8 mouse cellular contexts compared by ENCODE assay signal in the genomic region with DNA sequence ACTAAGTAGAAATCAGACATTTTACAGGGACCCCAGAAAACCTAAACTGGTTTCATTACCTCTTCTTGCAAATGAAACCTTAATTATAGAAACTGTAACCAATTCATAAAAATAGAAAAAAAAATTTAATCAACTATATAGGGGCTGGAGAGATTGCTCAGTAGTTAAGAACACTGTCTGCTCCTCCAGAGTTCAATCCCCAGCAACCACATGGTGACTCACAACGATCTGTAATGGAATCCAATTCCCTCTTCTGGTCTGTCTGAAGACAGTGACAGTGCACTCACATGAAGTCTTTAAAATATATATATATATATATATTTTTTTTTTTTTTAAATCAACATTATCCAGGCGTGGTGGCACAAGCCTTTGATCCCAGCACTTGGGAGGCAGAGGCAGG. TPM values are rescaled to one million over a fixed set of nuclear protein-coding genes. Genes with fewer than 3 reads are reported as not detected.
A peak's percentile ranks its signal among the peaks of the same experiment; 100 is the strongest.
DNase-seq lines count a peak whose midpoint lies in the region; ATAC-seq and TF ChIP-seq lines count a peak whose summit lies in the region.

No protein-coding gene starts in this region.

- H3K4me3 ChIP-seq in heart, embryonic 10.5 days = peak overlapping the region; percentile 71
- H3K4me3 ChIP-seq in CH12.LX (replicated peaks in 1 of 3; ENCODE audit: low read depth in 2 of 3, low read length in 2 of 3, poor library complexity in 1 of 3) = peak overlapping the region; percentile 62 to 85 (median 71)
- peak overlapping the region; percentile 64 for H3K4me3 ChIP-seq in forebrain, embryonic 13.5 days
- H3K4me3 ChIP-seq in liver, embryonic 15.5 days (replicated peaks) = peak overlapping the region; percentile 89

- dilution Hi-C loops in CH12.LX (cut with MboI; ENCODE audit: extremely low pct_ligation_motif_present, extremely low pct_unique_long_range_greater_than_20kb, low sequenced_read_pairs) = no loop called here

- H3K4me1 ChIP-seq in heart, embryonic 10.5 days = peaks cover 11% of the 10 kb centered on the region; the same call in 1 of the 2 replicates
- peaks cover 0 to 14% of the 10 kb centered on the region in 2 experiments; a peak in 2 of 4 replicates for H3K4me1 ChIP-seq in CH12.LX (ENCODE audit: control insufficient read depth in 1 of 2, insufficient read depth in 2 of 2)
- peaks cover 12% of the 10 kb centered on the region for H3K4me1 ChIP-seq in forebrain, embryonic 13.5 days
- H3K4me1 ChIP-seq in liver, embryonic 15.5 days (replicated peaks) = peaks cover 32% of the 10 kb centered on the region

- intact Hi-C loops in heart, postnatal 25 days (cut with DNase I) = no loop called here

- H3K9me3 ChIP-seq in heart, embryonic 10.5 days = no peaks in the 10 kb centered on the region
- no peaks in the 10 kb centered on the region for H3K9me3 ChIP-seq in CH12.LX (replicated peaks; ENCODE audit: low read length)
- no peaks in the 10 kb centered on the region for H3K9me3 ChIP-seq in forebrain, embryonic 13.5 days (replicated peaks)
- no peaks in the 10 kb centered on the region for H3K9me3 ChIP-seq in liver, embryonic 15.5 days (replicated peaks)

- peaks cover 12% of the 10 kb centered on the region for H3K79me2 ChIP-seq in CH12.LX (replicated peaks; ENCODE audit: control insufficient read depth, extremely low read depth, insufficient read depth, poor library complexity, severe bottlenecking)

- no peak for TF ChIP-seq POLR2A in CH12.LX (IDR thresholded peaks at IDR 0.05; ENCODE audit: low read depth, low read length)

- TF ChIP-seq EP300 in CH12.LX (IDR thresholded peaks at IDR 0.05; ENCODE audit: low read length) = no peak

- TF ChIP-seq CTCF in CH12.LX (conservative IDR thresholded peaks at IDR 0.05 in 1 of 2, IDR thresholded peaks at IDR 0.05 in 1 of 2; ENCODE audit: low read depth in 2 of 2, low read length in 2 of 2) = no peak

- in situ Hi-C loops in CH12.LX (cut with MboI; ENCODE audit: low pct_ligation_motif_present, low pct_unique_long_range_greater_than_20kb, low sequenced_read_pairs) = no loop called here

- H3K27ac ChIP-seq in heart, embryonic 10.5 days = peak overlapping the region; percentile 98
- no peak overlapping the region for H3K27ac ChIP-seq in CH12.LX (ENCODE audit: insufficient read depth, low read depth)
- peak overlapping the region; percentile 92 for H3K27ac ChIP-seq in forebrain, embryonic 13.5 days
- H3K27ac ChIP-seq in liver, embryonic 15.5 days (replicated peaks) = peak overlapping the region; percentile 97

- H3K9ac ChIP-seq in CH12.LX (ENCODE audit: insufficient read depth, low read depth) = peak overlapping the region; percentile 88
- H3K9ac ChIP-seq in forebrain, embryonic 13.5 days = peak overlapping the region; percentile 72
- H3K9ac ChIP-seq in liver, embryonic 15.5 days = peak overlapping the region; percentile 83

- ATAC-seq in forebrain, embryonic 13.5 days = no peak
- no peak for ATAC-seq in liver, embryonic 15.5 days (ENCODE audit: insufficient read depth)

- 0 out of 2 replicates have a peak overlapping the region, but pooled peaks have one; percentile 3 for H3K4me2 ChIP-seq in CH12.LX (ENCODE audit: insufficient read depth, low read depth, poor library complexity, severe bottlenecking)
- H3K4me2 ChIP-seq in forebrain, embryonic 13.5 days = peak overlapping the region; percentile 54
- H3K4me2 ChIP-seq in liver, embryonic 15.5 days = peak overlapping the region; percentile 94

- 80% methylated on average over 2 of the region's 2 CpGs for WGBS in heart, embryonic 10.5 days
- 92% methylated on average over 2 of the region's 2 CpGs for WGBS in forebrain, embryonic 13.5 days
- 61% methylated on average over 2 of the region's 2 CpGs for WGBS in liver, embryonic 15.5 days (ENCODE audit: insufficient replicate concordance)

- H3K27me3 ChIP-seq in heart, embryonic 10.5 days (ENCODE audit: insufficient read depth, poor library complexity, severe bottlenecking) = no peaks in the 10 kb centered on the region
- no peaks in the 10 kb centered on the region for H3K27me3 ChIP-seq in CH12.LX (replicated peaks)
- H3K27me3 ChIP-seq in forebrain, embryonic 13.5 days = no peaks in the 10 kb centered on the region
- H3K27me3 ChIP-seq in liver, embryonic 15.5 days = no peaks in the 10 kb centered on the region

- peaks cover 24% of the 10 kb centered on the region for H3K36me3 ChIP-seq in heart, embryonic 10.5 days
- H3K36me3 ChIP-seq in CH12.LX (replicated peaks in 1 of 2; ENCODE audit: control insufficient read depth in 1 of 2, insufficient read depth in 1 of 2, low read length in 1 of 2) = peaks cover 23 to 28% of the 10 kb centered on the region in 2 experiments
- peaks cover 22% of the 10 kb centered on the region for H3K36me3 ChIP-seq in forebrain, embryonic 13.5 days (ENCODE audit: poor library complexity, severe bottlenecking)
- H3K36me3 ChIP-seq in liver, embryonic 15.5 days (replicated peaks) = peaks cover 22% of the 10 kb centered on the region

- no peak for TF ChIP-seq RAD21 in CH12.LX (IDR thresholded peaks at IDR 0.05; ENCODE audit: low read depth, low read length)

- no peak for DNase-seq in heart, embryonic 10.5 days (ENCODE audit: low spot score)
- no peak for DNase-seq in heart, postnatal 25 days (ENCODE audit: low spot score)
- peak; percentile 37 for DNase-seq in CH12.LX (ENCODE audit: extremely low read depth)
- no peak for DNase-seq in adrenal gland, adult 2 months
- DNase-seq in layer of hippocampus, adult 9-11 months = no peak
- DNase-seq in testis, postnatal 10 days (ENCODE audit: low spot score) = no peak

TF ChIP-seq in CH12.LX, 34 proteins besides CTCF, POLR2A, EP300 and RAD21 (continues in another document):
- TF ChIP-seq MXI1 (IDR thresholded peaks at IDR 0.05; ENCODE audit: low read depth, low read length) = no peak
- no peak for TF ChIP-seq MAZ (IDR thresholded peaks at IDR 0.05; ENCODE audit: low read depth, low read length)
- no peak for TF ChIP-seq USF2 (conservative IDR thresholded peaks at IDR 0.05; ENCODE audit: low read depth, low read length)
- no peak for TF ChIP-seq POLR2AphosphoS2 (IDR thresholded peaks at IDR 0.05; ENCODE audit: low read depth, low read length)
- TF ChIP-seq ZNF384 (IDR thresholded peaks at IDR 0.05; ENCODE audit: low read depth, low read length) = no peak
- no peak for TF ChIP-seq USF1 (IDR thresholded peaks at IDR 0.05; ENCODE audit: low read depth, low read length)
- no peak for TF ChIP-seq ZMIZ1 (IDR thresholded peaks at IDR 0.05; ENCODE audit: low read depth, low read length)

RNA-seq across cellular contexts. Expression of gene Ccdc9, which starts 0.4 kb away (rescaled TPM):
- polyA plus RNA-seq in heart, embryonic 10.5 days (2016; fragmentation: Nextera tagmentation; extraction: Ambion mirVana) = 19.6 and 31.0 TPM in 2 replicates
- total RNA-seq in heart, postnatal 25 days (2021) = 10 to 100 TPM; 30.7 to 35.3 TPM
- total RNA-seq in CH12.LX (2012; rRNA removed) (47.6 and 53.3 TPM in 2 replicates), CH12.LX (2014; rRNA removed) (32.0 and 37.5 TPM in 2 replicates)
- polyA plus RNA-seq in CH12.LX (2012; ENCODE audit: insufficient read length, low read depth) = 81.0 and 94.2 TPM in 2 replicates
- polyA plus RNA-seq in forebrain, embryonic 13.5 days (2015; fragmentation: Nextera tagmentation; extraction: Ambion mirVana) = 25.2 and 32.2 TPM in 2 replicates
- polyA plus RNA-seq in liver, embryonic 15.5 days (2015; fragmentation: Nextera tagmentation; extraction: Ambion mirVana) = 10.3 and 12.3 TPM in 2 replicates
- 10 to 100 TPM; 53.9 to 61.2 TPM for total RNA-seq in adrenal gland, adult 2 months (2021)
- polyA plus RNA-seq in adrenal gland, adult 2 months (2012; rRNA removed) = 17.4 and 19.8 TPM in 2 replicates

RNA-seq across cellular contexts. Expression of gene Inafm1, which starts 13.6 kb away (rescaled TPM):
- 6.2 and 10.0 TPM in 2 replicates for polyA plus RNA-seq in heart, embryonic 10.5 days (2016; fragmentation: Nextera tagmentation; extraction: Ambion mirVana)
- total RNA-seq in heart, postnatal 25 days (2021) = 10 to 100 TPM; 13.7 to 15.0 TPM
- total RNA-seq in CH12.LX (2012; rRNA removed) (5.6 and 7.4 TPM in 2 replicates), CH12.LX (2014; rRNA removed) (1.1 and 1.5 TPM in 2 replicates)
- polyA plus RNA-seq in CH12.LX (2012; ENCODE audit: insufficient read length, low read depth) = 9.3 and 9.5 TPM in 2 replicates
- 14.0 and 15.5 TPM in 2 replicates for polyA plus RNA-seq in forebrain, embryonic 13.5 days (2015; fragmentation: Nextera tagmentation; extraction: Ambion mirVana)
- 4.4 and 5.4 TPM in 2 replicates for polyA plus RNA-seq in liver, embryonic 15.5 days (2015; fragmentation: Nextera tagmentation; extraction: Ambion mirVana)
- total RNA-seq in adrenal gland, adult 2 months (2021) = 10 to 100 TPM; 13.3 to 22.9 TPM
- 160 and 217 TPM in 2 replicates for polyA plus RNA-seq in adrenal gland, adult 2 months (2012; rRNA removed)

RNA-seq across cellular contexts. Expression of gene Bbc3, which starts 21.2 kb away (rescaled TPM):
- 8.3 and 9.5 TPM in 2 replicates for polyA plus RNA-seq in heart, embryonic 10.5 days (2016; fragmentation: Nextera tagmentation; extraction: Ambion mirVana)
- total RNA-seq in heart, postnatal 25 days (2021) = 1 to 10 TPM; 3.7 to 4.7 TPM
- total RNA-seq in CH12.LX (2012; rRNA removed) = 33.2 and 61.7 TPM in 2 replicates
- 23.2 and 25.4 TPM in 2 replicates for total RNA-seq in CH12.LX (2014; rRNA removed)
- polyA plus RNA-seq in CH12.LX (2012; ENCODE audit: insufficient read length, low read depth) = 22.2 and 23.3 TPM in 2 replicates
- polyA plus RNA-seq in forebrain, embryonic 13.5 days (2015; fragmentation: Nextera tagmentation; extraction: Ambion mirVana) = 10.0 and 12.2 TPM in 2 replicates
- 4.1 and 5.9 TPM in 2 replicates for polyA plus RNA-seq in liver, embryonic 15.5 days (2015; fragmentation: Nextera tagmentation; extraction: Ambion mirVana)
- total RNA-seq in adrenal gland, adult 2 months (2021) = 1 to 10 TPM; 3.3 to 9.1 TPM
- polyA plus RNA-seq in adrenal gland, adult 2 months (2012; rRNA removed) = 62.4 and 114 TPM in 2 replicates

RNA-seq across cellular contexts. Expression of gene C5ar1, which starts 27.7 kb away (rescaled TPM):
- 0.31 and 1.0 TPM in 2 replicates for polyA plus RNA-seq in heart, embryonic 10.5 days (2016; fragmentation: Nextera tagmentation; extraction: Ambion mirVana)
- total RNA-seq in heart, postnatal 25 days (2021) = 1 to 10 TPM; 5.1 to 6.5 TPM
- total RNA-seq in CH12.LX (2012; rRNA removed) = not detected in 2 replicates
- not detected in 2 replicates for total RNA-seq in CH12.LX (2014; rRNA removed)
- not detected in 2 replicates for polyA plus RNA-seq in CH12.LX (2012; ENCODE audit: insufficient read length, low read depth)
- polyA plus RNA-seq in forebrain, embryonic 13.5 days (2015; fragmentation: Nextera tagmentation; extraction: Ambion mirVana) = 0.57 and 1.2 TPM in 2 replicates
- polyA plus RNA-seq in liver, embryonic 15.5 days (2015; fragmentation: Nextera tagmentation; extraction: Ambion mirVana) = 3.5 and 3.6 TPM in 2 replicates
- 10 to 100 TPM in 1 of 2 experiments, 1 to 10 TPM in 1; 5.7 to 10.4 TPM for total RNA-seq in adrenal gland, adult 2 months (2021)
- 7.1 and 9.0 TPM in 2 replicates for polyA plus RNA-seq in adrenal gland, adult 2 months (2012; rRNA removed)

RNA-seq across cellular contexts. Expression of gene C5ar2, which starts 43.1 kb away (rescaled TPM):
- polyA plus RNA-seq in heart, embryonic 10.5 days (2016; fragmentation: Nextera tagmentation; extraction: Ambion mirVana) = 0.54 and 0.57 TPM in 2 replicates
- total RNA-seq in heart, postnatal 25 days (2021) = 1 to 10 TPM; 1.4 to 1.9 TPM
- total RNA-seq in CH12.LX (2012; rRNA removed) (0.04 TPM in 2 replicates), CH12.LX (2014; rRNA removed) (0.11 and 0.30 TPM in 2 replicates)
- polyA plus RNA-seq in CH12.LX (2012; ENCODE audit: insufficient read length, low read depth) = 0.22 and 0.33 TPM in 2 replicates
- 0.06 TPM in 1 of 2 replicates, not detected in the other for polyA plus RNA-seq in forebrain, embryonic 13.5 days (2015; fragmentation: Nextera tagmentation; extraction: Ambion mirVana)
- 0.89 and 1.0 TPM in 2 replicates for polyA plus RNA-seq in liver, embryonic 15.5 days (2015; fragmentation: Nextera tagmentation; extraction: Ambion mirVana)
- total RNA-seq in adrenal gland, adult 2 months (2021) = under 1 TPM; 0.52 to 0.59 TPM
- 0.43 and 0.71 TPM in 2 replicates for polyA plus RNA-seq in adrenal gland, adult 2 months (2012; rRNA removed)

Comparison
In these comparisons a context has a peak if more than half of its experiments do, and no peak if none do; other contexts are left out.
1. H3K4me2 ChIP-seq: peak in every context shown above with its lines; median percentile 94 in liver, embryonic 15.5 days; 54 in forebrain, embryonic 13.5 days; 3 in CH12.LX.